Mouse (Mus musculus): ENCODE data around the gene Tmeff2. TPM values are rescaled to one million over a fixed set of nuclear protein-coding genes. Genes with fewer than 3 reads are reported as not detected.

Gene Tmeff2
- polyA plus RNA-seq, 1 experiment from 2014 or later = 6.4 TPM

DNA sequence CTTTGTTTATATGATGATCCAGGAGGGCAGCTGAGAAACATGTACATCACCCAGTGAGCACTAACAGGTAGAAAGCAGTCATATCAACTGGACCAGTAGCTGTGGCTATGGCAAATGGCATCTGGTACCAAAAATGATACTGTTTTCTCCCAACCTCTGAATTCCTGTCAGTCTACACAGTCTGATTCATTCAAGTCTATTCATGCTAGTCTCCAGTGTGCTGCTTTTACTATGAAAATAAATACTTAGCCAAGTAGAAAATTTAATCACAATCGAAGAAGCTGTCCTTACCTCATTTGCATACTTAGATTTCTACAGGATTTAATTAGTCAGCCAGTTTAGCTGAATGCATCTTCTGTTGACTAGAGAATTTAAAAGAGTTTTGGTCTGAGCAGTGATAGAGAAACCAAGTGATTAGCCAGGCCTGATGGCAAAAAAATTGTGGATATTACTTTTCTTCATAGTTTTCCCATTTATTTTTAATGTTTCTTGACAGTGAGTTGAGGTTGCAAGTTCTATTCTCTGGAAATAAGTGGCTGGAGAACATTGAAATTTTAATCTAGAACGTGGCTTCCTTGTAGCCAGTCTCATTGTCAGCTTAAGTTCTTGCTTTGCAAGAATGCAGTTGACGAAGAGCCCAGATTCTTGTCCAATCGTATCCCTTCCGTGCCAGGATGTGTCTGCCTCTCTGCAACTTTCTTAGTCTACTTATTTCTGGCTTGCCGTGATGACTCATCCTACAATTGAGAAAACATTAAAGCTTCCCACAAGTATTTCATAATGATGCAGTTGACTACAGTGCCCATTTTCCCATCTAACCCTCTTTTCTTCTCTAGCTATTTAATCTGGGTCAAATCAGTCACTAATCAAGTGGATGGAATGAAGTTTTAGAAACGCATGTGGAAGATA is 39.9 kb downstream of the Tmeff2 start:
- H3K4me3 ChIP-seq (replicated peaks) = no peak overlapping the region
- no peaks in the 10 kb centered on the region for H3K27me3 ChIP-seq
- no peaks in the 10 kb centered on the region for H3K9me3 ChIP-seq
- no peaks in the 10 kb centered on the region for H3K36me3 ChIP-seq
- no peak overlapping the region for H3K9ac ChIP-seq (replicated peaks)
- H3K4me1 ChIP-seq (replicated peaks) = no peaks in the 10 kb centered on the region
- 89% methylated on average over 7 of the region's 7 CpGs for WGBS
- ATAC-seq (ENCODE audit: insufficient number of reproducible peaks, insufficient read depth, low FRiP score, low TSS enrichment, low read depth) = no peak
- no peak overlapping the region for H3K4me2 ChIP-seq
- H3K27ac ChIP-seq = no peak overlapping the region

DNA sequence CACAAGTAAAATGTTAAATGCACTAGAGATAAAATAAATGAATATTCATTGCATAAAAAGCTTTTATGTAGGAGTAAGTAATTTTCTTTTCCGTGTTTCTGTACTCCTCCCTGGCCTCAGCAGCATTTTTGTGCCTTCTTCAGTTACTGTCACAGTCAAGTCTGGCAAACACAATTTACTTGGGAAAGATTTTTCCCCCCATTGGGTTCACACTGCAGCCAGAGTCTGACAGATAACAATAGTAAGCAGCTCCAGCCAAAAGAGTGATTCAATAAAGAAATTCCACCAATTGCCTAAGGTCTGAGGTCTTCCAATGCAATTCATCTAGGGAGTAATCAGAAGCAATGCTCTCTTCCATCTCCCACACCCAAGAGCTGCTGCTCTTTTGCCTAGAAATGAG is 48.1 kb downstream of the Tmeff2 start:
- no peak for ATAC-seq (ENCODE audit: insufficient number of reproducible peaks, insufficient read depth, low FRiP score, low TSS enrichment, low read depth)
- Histone ChIP-seq H3K9ac (replicated peaks) (no peak overlapping the region), H3K4me2 (no peak overlapping the region), H3K36me3 (no peaks in the 10 kb centered on the region), H3K4me3 (replicated peaks) (no peak overlapping the region), H3K27me3 (no peaks in the 10 kb centered on the region), H3K4me1 (replicated peaks) (no peaks in the 10 kb centered on the region), H3K27ac (no peak overlapping the region), H3K9me3 (no peaks in the 10 kb centered on the region)
- WGBS = 86% methylated on average over 1 of the region's 1 CpGs

DNA sequence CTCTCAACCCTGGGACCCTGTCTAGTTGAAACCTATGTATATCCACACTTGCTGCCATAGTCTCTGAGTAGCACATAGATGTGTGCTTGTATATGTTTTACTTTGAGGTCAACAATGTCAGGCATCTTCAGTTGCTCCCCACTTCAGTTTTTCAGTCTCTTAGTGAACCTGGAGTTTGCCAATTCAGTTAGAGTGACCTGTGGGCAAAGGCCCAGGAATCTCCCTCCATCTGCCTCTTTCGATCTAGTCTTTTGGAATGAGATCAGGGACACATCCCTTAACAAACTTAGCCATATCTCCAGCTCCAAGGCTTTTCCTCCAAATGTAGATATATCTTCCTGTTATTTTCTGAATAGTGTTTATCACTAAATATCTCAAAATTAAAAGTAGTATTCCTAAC is 58.4 kb downstream of the Tmeff2 start:
- Histone ChIP-seq H3K9ac (replicated peaks) (no peak overlapping the region), H3K4me3 (replicated peaks) (no peak overlapping the region), H3K27ac (no peak overlapping the region), H3K36me3 (no peaks in the 10 kb centered on the region), H3K27me3 (no peaks in the 10 kb centered on the region), H3K4me2 (no peak overlapping the region), H3K9me3 (no peaks in the 10 kb centered on the region), H3K4me1 (replicated peaks) (no peaks in the 10 kb centered on the region; the same call in 1 of the 2 replicates)
- WGBS = 87% methylated on average over 1 of the region's 1 CpGs
- ATAC-seq (ENCODE audit: insufficient number of reproducible peaks, insufficient read depth, low FRiP score, low TSS enrichment, low read depth) = no peak

DNA sequence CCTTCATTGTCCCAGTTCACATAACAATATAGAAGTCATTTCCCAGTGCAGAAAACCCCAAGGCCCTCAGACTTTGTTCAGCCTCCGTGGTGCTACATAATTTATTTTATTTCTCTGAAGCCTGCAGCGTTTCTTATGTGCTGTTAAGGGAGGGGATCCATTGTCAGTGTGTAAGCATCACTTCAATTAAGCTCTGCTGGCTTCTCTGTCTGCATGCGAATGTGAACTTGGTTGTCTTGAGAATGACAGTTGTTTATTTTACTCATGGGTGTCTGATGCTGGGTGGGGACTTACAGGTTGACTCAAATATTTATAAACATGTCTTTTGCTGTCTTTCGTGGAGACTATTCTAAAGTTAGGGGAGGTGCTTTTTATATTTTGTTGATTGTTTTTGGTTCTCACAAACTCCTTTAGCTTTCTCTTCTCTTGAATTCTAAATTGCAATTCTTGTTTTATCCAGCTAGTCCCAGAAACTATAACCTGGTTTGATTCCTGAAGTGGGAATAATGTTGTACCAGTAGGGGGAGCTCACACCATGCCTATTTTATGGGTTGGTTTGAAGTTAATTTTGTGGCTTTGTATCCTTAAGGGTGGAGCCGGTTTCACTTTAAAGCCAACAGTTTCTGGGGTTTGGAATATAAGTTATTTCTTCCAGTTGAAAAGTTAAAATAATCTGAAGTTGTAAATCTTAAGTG is 61.7 kb downstream of the Tmeff2 start:
- Histone ChIP-seq H3K4me3 (replicated peaks) (no peak overlapping the region), H3K36me3 (no peaks in the 10 kb centered on the region), H3K4me1 (replicated peaks) (no peaks in the 10 kb centered on the region; the same call in 1 of the 2 replicates), H3K9me3 (no peaks in the 10 kb centered on the region), H3K4me2 (no peak overlapping the region), H3K9ac (replicated peaks) (no peak overlapping the region), H3K27me3 (no peaks in the 10 kb centered on the region), H3K27ac (no peak overlapping the region)
- WGBS = 49% methylated on average over 5 of the region's 5 CpGs
- ATAC-seq (ENCODE audit: insufficient number of reproducible peaks, insufficient read depth, low FRiP score, low TSS enrichment, low read depth) = 0 out of 2 replicates have a peak, but pooled peaks have one; percentile 56

DNA sequence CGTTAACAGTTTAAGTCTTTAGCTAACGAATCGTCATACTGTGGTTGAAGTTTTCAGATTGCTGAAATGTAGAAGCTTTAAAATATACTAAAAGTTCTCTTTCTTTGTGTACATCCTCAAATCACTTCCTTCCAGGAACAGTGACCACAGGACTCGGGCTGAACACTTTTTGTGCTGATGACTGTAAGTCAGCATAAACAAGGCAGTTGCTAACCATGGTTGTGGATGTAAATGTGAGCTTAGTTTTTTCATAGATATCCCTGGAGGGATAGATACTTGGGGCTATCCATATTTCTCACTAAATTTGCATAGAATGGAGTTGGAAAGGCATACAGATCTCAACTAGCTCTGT is 62.2 kb downstream of the Tmeff2 start:
- no peak for ATAC-seq (ENCODE audit: insufficient number of reproducible peaks, insufficient read depth, low FRiP score, low TSS enrichment, low read depth)
- Histone ChIP-seq H3K4me2 (no peak overlapping the region), H3K36me3 (no peaks in the 10 kb centered on the region), H3K9ac (replicated peaks) (no peak overlapping the region), H3K4me3 (replicated peaks) (no peak overlapping the region), H3K4me1 (replicated peaks) (no peaks in the 10 kb centered on the region; the same call in 1 of the 2 replicates), H3K27me3 (no peaks in the 10 kb centered on the region), H3K27ac (no peak overlapping the region), H3K9me3 (no peaks in the 10 kb centered on the region)
- 51% methylated on average over 4 of the region's 4 CpGs for WGBS

DNA sequence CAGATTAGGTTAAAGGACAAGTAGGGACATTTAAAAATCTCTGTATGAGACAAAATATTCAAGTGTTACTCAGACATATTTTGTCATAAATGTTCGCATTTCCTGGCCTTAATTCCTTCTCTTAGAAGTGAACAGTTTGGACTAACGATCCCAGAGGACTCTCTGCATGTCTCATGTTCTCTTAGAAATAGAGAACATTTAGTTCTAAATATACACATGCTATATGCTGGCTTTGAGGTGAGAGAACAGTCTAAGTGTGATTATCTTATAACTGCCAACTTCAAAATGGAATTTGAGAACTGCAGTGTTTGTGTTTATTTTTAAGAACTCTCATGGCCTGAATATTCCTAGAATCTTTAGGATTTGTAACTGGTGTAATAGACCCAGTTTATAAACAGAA is 69.2 kb downstream of the Tmeff2 start:
- ATAC-seq (ENCODE audit: insufficient number of reproducible peaks, insufficient read depth, low FRiP score, low TSS enrichment, low read depth) = no peak
- H3K27ac ChIP-seq = no peak overlapping the region
- no peak overlapping the region for H3K4me2 ChIP-seq
- no peaks in the 10 kb centered on the region for H3K36me3 ChIP-seq
- H3K9ac ChIP-seq (replicated peaks) = no peak overlapping the region
- H3K4me3 ChIP-seq (replicated peaks) = no peak overlapping the region
- peaks cover 9% of the 10 kb centered on the region; the same call in 1 of the 2 replicates for H3K4me1 ChIP-seq (replicated peaks)
- WGBS = 74% methylated on average over 2 of the region's 2 CpGs
- no peaks in the 10 kb centered on the region for H3K27me3 ChIP-seq
- H3K9me3 ChIP-seq = no peaks in the 10 kb centered on the region

DNA sequence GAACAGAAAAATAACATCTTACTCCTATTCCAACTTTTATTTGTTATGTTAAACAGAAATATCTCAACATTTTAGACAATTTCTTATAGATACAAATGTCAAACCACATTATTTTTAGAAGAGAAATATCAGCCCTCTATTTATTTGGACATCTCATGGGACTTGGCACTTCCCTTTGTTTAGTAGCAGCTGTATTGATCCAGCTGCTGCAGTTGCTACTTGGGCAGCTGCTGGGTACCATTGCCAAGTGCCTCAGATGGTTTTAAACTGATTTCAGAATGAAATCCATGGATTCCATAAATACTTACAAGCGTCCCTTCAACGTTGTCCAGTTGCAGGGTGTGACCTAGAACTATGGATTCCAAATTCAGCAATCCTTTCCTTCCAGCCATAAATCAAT is 70.4 kb downstream of the Tmeff2 start:
- H3K9me3 ChIP-seq = no peaks in the 10 kb centered on the region
- no peak for ATAC-seq (ENCODE audit: insufficient number of reproducible peaks, insufficient read depth, low FRiP score, low TSS enrichment, low read depth)
- H3K4me1 ChIP-seq (replicated peaks) = peaks cover 9% of the 10 kb centered on the region; the same call in 1 of the 2 replicates
- H3K36me3 ChIP-seq = no peaks in the 10 kb centered on the region
- no peak overlapping the region for H3K27ac ChIP-seq
- no peak overlapping the region for H3K4me2 ChIP-seq
- no peaks in the 10 kb centered on the region for H3K27me3 ChIP-seq
- no peak overlapping the region for H3K9ac ChIP-seq (replicated peaks)
- H3K4me3 ChIP-seq (replicated peaks) = no peak overlapping the region
- 68% methylated on average over 2 of the region's 2 CpGs for WGBS

DNA sequence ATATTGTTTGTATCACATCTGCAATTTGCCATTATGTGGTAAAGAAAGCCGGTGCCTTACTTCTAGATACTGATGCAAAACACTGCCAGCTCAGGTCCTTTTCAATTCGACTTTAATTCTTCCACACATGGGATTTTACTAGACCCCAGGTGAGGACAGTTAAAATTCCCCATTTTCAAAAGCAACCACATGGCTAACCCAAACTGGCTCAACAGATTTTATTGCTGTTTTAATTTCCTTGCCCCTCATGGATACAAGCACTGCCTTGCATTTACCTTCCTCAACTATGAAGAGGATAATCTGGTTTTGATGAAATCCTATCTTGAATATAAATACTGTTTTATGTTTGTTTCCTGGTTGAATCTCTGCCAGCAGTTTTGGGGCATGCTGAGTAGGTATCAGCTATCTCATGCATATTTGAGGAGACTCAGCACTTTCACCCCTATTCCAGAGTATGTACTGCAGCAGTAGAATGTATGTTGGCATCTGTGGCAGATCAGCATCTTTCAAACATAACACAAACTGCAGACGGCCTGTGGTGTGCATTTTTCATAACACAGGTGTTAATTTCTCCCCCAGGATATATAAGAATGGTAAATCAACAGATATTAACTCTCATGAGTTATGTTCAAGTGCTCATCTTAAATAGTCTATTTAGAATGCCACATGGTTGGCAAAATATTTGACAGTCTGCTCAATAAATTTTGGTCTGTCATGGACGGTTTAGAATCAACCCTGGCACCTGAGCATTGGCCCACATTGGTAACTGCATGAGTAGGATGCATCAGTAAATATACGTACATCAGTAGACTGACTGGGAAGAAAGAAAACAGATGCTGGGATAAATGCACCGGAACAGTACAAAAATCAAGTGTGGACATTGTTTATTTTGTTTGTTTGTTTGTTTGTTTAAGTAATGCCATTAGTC is 72.3 kb downstream of the Tmeff2 start:
- Histone ChIP-seq H3K27ac (no peak overlapping the region; the same call in 1 of the 2 replicates), H3K27me3 (no peaks in the 10 kb centered on the region), H3K4me3 (replicated peaks) (no peak overlapping the region), H3K36me3 (no peaks in the 10 kb centered on the region), H3K4me1 (replicated peaks) (peaks cover 9% of the 10 kb centered on the region; the same call in 1 of the 2 replicates), H3K9ac (replicated peaks) (no peak overlapping the region), H3K4me2 (no peak overlapping the region), H3K9me3 (no peaks in the 10 kb centered on the region)
- peak; percentile 85 for ATAC-seq (ENCODE audit: insufficient number of reproducible peaks, insufficient read depth, low FRiP score, low TSS enrichment, low read depth)
- 37% methylated on average over 6 of the region's 6 CpGs for WGBS

DNA sequence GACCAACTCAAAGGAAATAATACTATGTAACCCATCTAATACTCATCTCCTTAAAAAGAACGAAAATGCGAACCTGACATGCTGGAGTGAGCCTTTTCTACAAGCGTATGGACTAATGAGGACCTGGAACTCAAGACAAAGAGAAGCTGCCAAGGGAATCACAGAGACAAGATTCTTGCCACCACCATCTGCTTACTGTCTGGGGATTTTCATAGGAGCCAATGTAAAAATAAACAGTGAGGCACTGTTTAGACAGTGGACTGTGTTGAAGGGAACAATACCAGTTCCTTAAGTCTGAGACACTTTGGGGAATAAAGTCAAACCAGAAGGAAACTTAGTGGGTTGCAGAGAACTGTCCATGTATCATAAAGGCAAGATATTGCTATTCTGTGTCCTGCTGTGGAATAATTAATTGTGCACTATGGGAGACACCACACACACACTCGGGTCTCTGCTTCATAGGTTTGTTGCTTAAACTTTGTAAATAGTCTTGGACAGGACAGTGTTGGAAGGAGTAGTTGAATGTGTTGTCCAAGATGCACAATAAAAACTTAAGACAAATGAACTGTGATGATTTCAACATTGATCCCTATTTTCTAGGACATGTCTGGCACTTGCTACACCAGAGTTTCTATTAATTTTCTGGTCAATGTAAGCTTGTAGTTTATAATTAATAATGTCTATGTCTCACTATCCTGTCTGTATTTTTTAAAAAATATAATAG is 79.1 kb downstream of the Tmeff2 start:
- ATAC-seq (ENCODE audit: insufficient number of reproducible peaks, insufficient read depth, low FRiP score, low TSS enrichment, low read depth) = no peak

DNA sequence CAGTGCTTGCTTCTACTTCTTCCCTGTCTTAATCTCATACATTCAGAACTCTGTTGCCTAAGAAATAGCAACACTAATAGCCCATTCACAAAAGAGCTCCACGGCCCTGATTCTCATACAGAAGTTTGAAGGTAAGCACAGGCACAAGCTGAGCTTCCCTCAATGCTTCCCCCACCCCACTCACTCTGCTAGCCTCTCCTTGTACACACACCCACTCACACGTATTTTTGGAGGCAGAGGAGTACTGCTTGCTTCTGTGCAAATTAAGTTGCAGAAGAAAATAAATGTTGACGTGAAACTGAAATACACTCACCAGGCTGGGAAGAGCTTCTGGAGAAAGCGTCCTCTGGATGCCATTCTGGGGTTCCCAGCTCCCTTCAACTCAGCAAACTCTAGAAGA is 80.1 kb downstream of the Tmeff2 start:
- no peak for ATAC-seq (ENCODE audit: insufficient number of reproducible peaks, insufficient read depth, low FRiP score, low TSS enrichment, low read depth)
- H3K4me3 ChIP-seq (replicated peaks) = no peak overlapping the region
- no peaks in the 10 kb centered on the region for H3K36me3 ChIP-seq
- H3K9ac ChIP-seq (replicated peaks) = no peak overlapping the region
- 76% methylated on average over 4 of the region's 4 CpGs for WGBS
- no peak overlapping the region for H3K4me2 ChIP-seq
- no peaks in the 10 kb centered on the region for H3K9me3 ChIP-seq
- H3K27ac ChIP-seq = no peak overlapping the region
- H3K4me1 ChIP-seq (replicated peaks) = no peaks in the 10 kb centered on the region
- no peaks in the 10 kb centered on the region for H3K27me3 ChIP-seq

More for the DNA sequence above, 79.1 kb downstream of the Tmeff2 start:
- Histone ChIP-seq H3K4me1 (replicated peaks) (no peaks in the 10 kb centered on the region), H3K27ac (no peak overlapping the region), H3K9ac (replicated peaks) (no peak overlapping the region), H3K9me3 (no peaks in the 10 kb centered on the region), H3K36me3 (no peaks in the 10 kb centered on the region), H3K4me3 (replicated peaks) (no peak overlapping the region), H3K4me2 (no peak overlapping the region), H3K27me3 (no peaks in the 10 kb centered on the region)
- whole genome bisulfite sequencing = 86% methylated on average over 4 of the region's 4 CpGs

Data from limb, embryonic 12.5 days (tissue).